Mouse (Mus musculus) limb, embryonic 13.5 days (tissue): Measurements from ENCODE around the gene Kantr. TPM values are rescaled to one million over a fixed set of nuclear protein-coding genes. Genes with fewer than 3 reads are reported as not detected.

Source experiments
- polyA plus RNA-seq: library from polyadenylated mRNA; unstranded; fragments of >200 nt; fragmentation: Nextera tagmentation; extraction: Ambion mirVana; gene quantifications from 2 replicates; pipeline ENCODE4 v1.2.1, GENCODE M21; 2015

The Kantr gene
- polyA plus RNA-seq, 1 experiment from 2014 or later = 23.3 TPM

Other genes with a start within 250 kb of the Kantr start
- gene Iqsec2, start 183.2 kb downstream of the Kantr start, polyA plus RNA-seq = 2.7 and 2.8 TPM in 2 replicates
- gene Kdm5c, start 94.5 kb downstream of the Kantr start, polyA plus RNA-seq = 38.2 and 48.4 TPM in 2 replicates
- 37.6 and 39.2 TPM in 2 replicates for gene Tspyl2, start 14.9 kb upstream of the Kantr start, polyA plus RNA-seq
- gene Gpr173, start 41.2 kb upstream of the Kantr start, polyA plus RNA-seq = 4.8 and 5.2 TPM in 2 replicates
- gene Cldn34a, start 235.8 kb upstream of the Kantr start, polyA plus RNA-seq = not detected in 2 replicates